Mouse (Mus musculus) heart, postnatal 36 days (tissue): ENCODE results near the gene Mrvi1. TPM values are rescaled to one million over a fixed set of nuclear protein-coding genes. Genes with fewer than 3 reads are reported as not detected.

Experiments used
- DNase-seq, 2 experiments: peaks; one replicate each; pipeline ENCODE4 v3.0.0; 2021 to 2022
- intact Hi-C: fragments of 180-260 bp; cut with DNase I; formaldehyde crosslinking; loops from one replicate; pipeline ENCODE4 v1.15.1; 2025
- total RNA-seq, 2 experiments: library from RNA; stranded (reverse); gene quantifications; 2 replicates each; pipeline ENCODE4 v1.2.3; 2021

The Mrvi1 gene
- total RNA-seq, 2 experiments from 2014 or later = 13.4 to 15.8 TPM

- DNase-seq = no peak
- intact Hi-C loops = loop anchor here (5.0 kb wide), 1 partner anchor 129 kb away; no protein-coding TSS in a partner anchor
Measured at GRCm38 (mm10) chr7:110946731-110947130, 35.5 kb downstream of the Mrvi1 start.

GRCm38 (mm10) chr7:110944321-110944720, 37.9 kb downstream of the Mrvi1 start:
- no peak for DNase-seq
- intact Hi-C loops = no loop called here

GRCm38 (mm10) chr7:110941701-110942530, 40.3 kb downstream of the Mrvi1 start:
- intact Hi-C loops = no loop called here
- peak; percentile 53 to 58 for DNase-seq

DNA sequence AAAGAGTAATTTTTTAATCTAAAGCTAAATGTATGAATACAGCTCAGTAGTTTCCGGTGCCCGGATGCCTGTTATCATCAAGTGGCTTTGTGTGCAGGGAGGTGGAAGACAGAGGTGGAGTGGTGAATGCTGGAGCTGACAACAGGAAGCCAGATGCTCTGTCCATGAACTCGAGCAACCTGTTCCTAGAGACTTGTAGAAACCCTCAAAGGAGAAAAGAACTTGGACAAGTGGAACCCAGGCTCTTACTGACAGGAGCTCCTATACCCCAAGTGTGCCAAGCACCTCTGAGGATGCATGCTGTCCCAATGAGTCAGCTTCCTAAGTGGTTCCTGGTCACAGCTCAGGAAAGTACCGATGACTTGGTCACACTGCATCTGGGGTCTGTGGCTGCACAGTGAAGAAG, 41.1 kb downstream of the Mrvi1 start:
- no peak for DNase-seq
- intact Hi-C loops = no loop called here

DNA sequence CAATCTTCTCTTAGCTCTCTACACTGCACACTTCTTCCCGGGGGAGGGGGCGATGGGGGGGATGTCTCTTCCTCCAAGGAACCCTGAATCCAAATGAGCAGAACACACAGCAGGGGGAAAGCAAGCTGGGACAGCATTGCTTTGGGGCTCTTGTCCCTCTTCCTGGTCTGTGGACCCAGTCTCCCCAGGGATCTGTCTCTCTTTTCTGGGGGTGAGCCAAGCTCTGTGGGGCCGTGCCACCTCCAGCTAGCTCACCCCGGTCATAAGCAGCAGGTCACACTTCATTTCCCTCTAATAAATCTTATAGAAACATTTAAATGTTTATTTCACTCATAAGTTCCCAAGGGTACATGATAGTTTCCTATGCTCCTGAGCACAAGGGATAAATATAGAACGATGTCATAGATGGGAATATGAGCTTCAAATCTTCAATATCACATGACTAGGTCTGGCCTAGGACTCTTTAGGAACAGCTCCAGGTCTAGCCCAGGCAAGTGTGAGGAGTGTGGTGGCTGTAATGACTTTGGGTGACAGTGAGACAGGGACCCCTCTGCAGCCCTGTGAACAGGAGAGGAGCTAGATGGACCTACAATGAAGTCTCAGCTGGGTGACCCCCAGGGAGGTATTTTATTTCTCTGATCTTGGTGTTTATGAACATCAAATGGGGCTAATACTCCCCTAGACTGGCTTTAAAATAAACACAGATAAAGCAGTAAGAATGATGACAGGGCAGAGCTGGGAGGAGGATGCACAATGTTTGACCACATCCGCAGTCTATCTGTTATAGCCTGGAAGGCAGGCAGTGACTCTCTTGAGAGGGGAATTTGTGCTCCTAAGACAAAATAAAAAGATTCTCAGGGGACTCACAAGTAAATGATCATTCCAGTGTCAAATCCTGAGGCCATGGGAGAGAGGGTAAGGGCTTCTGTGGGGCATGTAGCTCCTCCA, 46.2 kb downstream of the Mrvi1 start:
- no peak for DNase-seq
- intact Hi-C loops = loop anchor here (5.0 kb wide), 1 partner anchor 76 kb away; no protein-coding TSS in a partner anchor

GRCm38 (mm10) chr7:110933999-110934398, 48.3 kb downstream of the Mrvi1 start:
- intact Hi-C loops = no loop called here
- no peak for DNase-seq

- no peak for DNase-seq
- intact Hi-C loops = no loop called here
Measured at GRCm38 (mm10) chr7:110933329-110933728, 48.9 kb downstream of the Mrvi1 start.

- DNase-seq = peak in 1 of 2 experiments; percentile 49
- intact Hi-C loops = loop anchor here (1.0 kb wide), 1 partner anchor 114 kb away; no protein-coding TSS in a partner anchor
Measured at GRCm38 (mm10) chr7:110930118-110930854, 52.0 kb downstream of the Mrvi1 start.

GRCm38 (mm10) chr7:110926562-110926961, 55.7 kb downstream of the Mrvi1 start:
- intact Hi-C loops = loop anchor here (5.0 kb wide), 1 partner anchor 199 kb away; no protein-coding TSS in a partner anchor
- no peak for DNase-seq

GRCm38 (mm10) chr7:110920331-110921261, 61.7 kb downstream of the Mrvi1 start:
- DNase-seq = no peak
- intact Hi-C loops = no loop called here

DNA sequence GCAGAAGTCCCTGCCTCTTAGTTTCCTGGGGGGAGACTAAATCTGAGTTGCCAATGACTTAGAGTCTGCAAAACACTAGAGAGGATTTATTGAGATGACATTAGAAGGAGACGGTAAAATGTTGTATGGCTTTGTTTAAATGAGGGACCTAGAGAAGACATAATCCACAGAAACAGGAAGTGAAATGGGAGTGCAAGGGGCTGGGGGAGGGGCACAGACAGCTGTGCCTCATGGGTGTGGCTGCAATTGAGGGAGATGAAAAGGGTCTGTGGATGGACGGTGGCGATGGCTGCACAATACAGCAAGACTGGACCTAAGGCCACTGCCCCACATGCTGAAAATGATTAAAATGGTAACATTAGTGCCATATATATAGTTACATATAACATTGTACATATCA, 62.5 kb downstream of the Mrvi1 start:
- no peak for DNase-seq
- intact Hi-C loops = no loop called here

GRCm38 (mm10) chr7:110915913-110916312, 66.3 kb downstream of the Mrvi1 start:
- intact Hi-C loops = no loop called here
- no peak for DNase-seq

GRCm38 (mm10) chr7:110914531-110914930, 67.7 kb downstream of the Mrvi1 start:
- intact Hi-C loops = no loop called here
- no peak for DNase-seq

- DNase-seq = no peak
- intact Hi-C loops = no loop called here
Measured at GRCm38 (mm10) chr7:110913754-110914153, 68.5 kb downstream of the Mrvi1 start.

GRCm38 (mm10) chr7:110908209-110909144, 73.8 kb downstream of the Mrvi1 start:
- no peak for DNase-seq
- intact Hi-C loops = no loop called here

- intact Hi-C loops = no loop called here
- no peak for DNase-seq
Measured at GRCm38 (mm10) chr7:110906566-110906965, 75.7 kb downstream of the Mrvi1 start.

DNA sequence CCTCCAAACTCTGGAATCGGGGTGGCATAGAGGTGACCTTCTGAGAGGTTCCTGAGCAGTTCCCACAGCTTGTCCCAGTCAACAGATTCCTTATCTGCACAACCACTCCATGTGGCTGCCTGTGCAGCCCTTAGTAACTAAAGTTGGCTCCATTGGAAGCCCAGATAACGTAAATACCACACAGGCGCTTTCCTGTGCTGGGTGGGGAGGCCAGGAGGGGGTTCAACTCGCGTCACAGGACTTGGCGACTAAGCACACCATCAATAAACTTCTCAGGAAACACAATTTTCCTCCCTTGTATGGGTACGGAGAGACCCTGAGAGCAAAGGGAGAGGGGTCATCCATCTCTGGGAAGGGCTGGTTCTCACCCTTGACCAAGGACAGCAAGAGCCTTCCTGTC, 79.0 kb downstream of the Mrvi1 start:
- peak in 1 of 2 experiments; percentile 45 for DNase-seq
- intact Hi-C loops = no loop called here

DNA sequence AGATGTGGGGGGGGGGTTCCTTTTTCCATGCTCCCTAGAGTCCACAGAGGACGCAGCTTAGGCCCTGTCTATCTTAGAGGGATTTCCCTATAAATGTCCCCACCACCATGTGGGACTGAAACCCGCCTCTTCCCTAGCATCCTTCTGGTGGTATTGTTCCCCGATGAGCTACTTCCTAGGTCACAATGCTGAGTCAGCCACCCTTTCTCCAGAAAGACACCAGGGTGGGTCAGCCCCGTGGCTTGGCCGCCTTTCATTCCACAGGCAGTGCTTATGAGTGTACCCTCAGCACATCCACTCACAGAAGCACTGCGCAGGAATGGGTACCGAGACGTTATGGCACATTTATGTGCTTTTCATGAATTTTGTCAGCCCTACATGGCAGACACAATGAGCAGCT, 85.1 kb downstream of the Mrvi1 start:
- no peak for DNase-seq
- intact Hi-C loops = no loop called here
